Mouse (Mus musculus) liver, embryonic 16.5 days (tissue): Measurements from ENCODE around the gene Adgrl2. TPM values are rescaled to one million over a fixed set of nuclear protein-coding genes. Genes with fewer than 3 reads are reported as not detected.
A peak's percentile ranks its signal among the peaks of the same experiment; 100 is the strongest.

Experiments used
- ATAC-seq: fragments of 200-750 bp; cut with Nextera tagmentation; 2 replicates; pipeline ENCODE4 v1.8.0; 2017; ENCODE audit warnings: low read depth, mild to moderate bottlenecking, moderate number of reproducible peaks, moderate library complexity
- H3K27ac ChIP-seq: fragments of 300-500 bp; sonication (generic); 2 replicates; pipeline ENCODE4 v1.5.1; 2014; ENCODE audit warnings: mild to moderate bottlenecking, low read length
- H3K27me3 ChIP-seq: fragments of 300-500 bp; sonication (generic); 2 replicates; pipeline ENCODE4 v1.6.1; 2014; ENCODE audit warnings: low read depth, low read length, mixed read lengths; ENCODE audit not compliant: control insufficient read depth, insufficient read depth
- H3K36me3 ChIP-seq: fragments of 300-500 bp; sonication (generic); 2 replicates; pipeline ENCODE4 v1.6.1; 2014; ENCODE audit warnings: mild to moderate bottlenecking; ENCODE audit not compliant: control insufficient read depth, insufficient read depth
- H3K4me1 ChIP-seq: fragments of 300-500 bp; sonication (generic); 2 replicates; pipeline ENCODE4 v1.6.1; 2014; ENCODE audit warnings: low read depth, low read length, mixed read lengths; ENCODE audit not compliant: control insufficient read depth
- H3K4me2 ChIP-seq: fragments of 300-500 bp; sonication (generic); 2 replicates; pipeline ENCODE4 v1.6.1; 2014; ENCODE audit warnings: low read depth, low read length, mixed read lengths
- H3K4me3 ChIP-seq: fragments of 300-500 bp; sonication (generic); 2 replicates; pipeline ENCODE4 v1.5.1; 2014; ENCODE audit warnings: low read depth, mild to moderate bottlenecking, low read length
- H3K9ac ChIP-seq: fragments of 300-500 bp; sonication (generic); 2 replicates; pipeline ENCODE4 v1.6.1; 2014; ENCODE audit warnings: low read depth, low read length
- H3K9me3 ChIP-seq: fragments of 300-500 bp; sonication (generic); replicated peaks from 2 replicates; pipeline ENCODE4 v1.6.1; 2016; ENCODE audit warnings: low read length; ENCODE audit not compliant: control insufficient read depth
- WGBS: fragments of 180-500 bp; shearing (Covaris S2); extraction: QIAGEN DNeasy Blood & Tissue Kit; methylation state at CpG from one replicate; pipeline ENCODE4 v1.1.7; 2014; ENCODE audit not compliant: insufficient replicate concordance; 5-methylcytosine and 5-hydroxymethylcytosine counted together
- polyA plus RNA-seq: library from polyadenylated mRNA; unstranded; fragments of >200 nt; fragmentation: Nextera tagmentation; extraction: Ambion mirVana; gene quantifications from 2 replicates; pipeline ENCODE4 v1.2.1, GENCODE M21; 2015

The Adgrl2 gene
- polyA plus RNA-seq, 1 experiment from 2014 or later, result 4.2 TPM

DNA sequence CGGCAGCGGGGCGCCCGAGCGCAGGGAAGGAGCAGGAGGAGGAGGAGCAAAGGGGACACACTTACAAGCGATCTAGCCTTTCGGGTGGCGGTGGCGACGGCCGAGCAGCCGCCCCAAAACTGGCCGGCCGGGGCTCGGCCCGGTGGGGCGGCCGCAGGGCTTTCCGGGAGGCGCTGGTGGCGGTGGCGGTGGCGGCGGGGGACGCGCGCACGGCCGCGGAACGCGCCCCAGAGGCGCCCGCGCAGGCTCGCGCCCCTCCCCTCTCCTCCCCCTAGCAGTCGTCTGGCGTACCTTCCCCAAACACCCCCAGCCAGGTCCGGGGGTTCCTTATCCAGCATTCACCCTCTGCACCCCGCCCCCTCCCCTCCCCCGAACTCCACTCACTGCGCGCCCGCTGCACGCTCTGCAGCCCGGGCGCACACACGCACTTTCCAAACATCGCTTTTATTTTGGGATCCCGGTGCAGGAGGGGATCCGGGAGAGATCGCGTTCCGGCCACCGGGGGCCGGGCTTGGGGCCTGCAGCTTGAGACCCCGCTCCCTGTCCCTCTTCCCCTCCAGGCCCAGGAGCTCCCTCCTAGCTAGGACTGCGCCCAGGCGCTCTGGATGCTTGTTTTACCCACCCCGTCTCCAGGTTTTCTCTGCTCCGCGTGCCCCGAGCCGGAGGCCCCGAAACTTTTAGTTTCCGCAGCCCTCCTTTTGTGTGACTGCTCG lies 381 bp downstream of the Adgrl2 start:
- no peaks in the 10 kb centered on the region for H3K4me1 ChIP-seq
- H3K36me3 ChIP-seq, result no peaks in the 10 kb centered on the region
- H3K9ac ChIP-seq, result peak overlapping the region; percentile 52
- peak overlapping the region; percentile 69 for H3K4me2 ChIP-seq
- H3K27ac ChIP-seq, result peak overlapping the region; percentile 79
- peak; percentile 60 for ATAC-seq
- WGBS, result under 1% methylated on average over 55 of the region's 68 CpGs
- H3K27me3 ChIP-seq, result peaks cover 53% of the 10 kb centered on the region
- H3K4me3 ChIP-seq, result peak overlapping the region; percentile 67
- H3K9me3 ChIP-seq, result no peaks in the 10 kb centered on the region

DNA sequence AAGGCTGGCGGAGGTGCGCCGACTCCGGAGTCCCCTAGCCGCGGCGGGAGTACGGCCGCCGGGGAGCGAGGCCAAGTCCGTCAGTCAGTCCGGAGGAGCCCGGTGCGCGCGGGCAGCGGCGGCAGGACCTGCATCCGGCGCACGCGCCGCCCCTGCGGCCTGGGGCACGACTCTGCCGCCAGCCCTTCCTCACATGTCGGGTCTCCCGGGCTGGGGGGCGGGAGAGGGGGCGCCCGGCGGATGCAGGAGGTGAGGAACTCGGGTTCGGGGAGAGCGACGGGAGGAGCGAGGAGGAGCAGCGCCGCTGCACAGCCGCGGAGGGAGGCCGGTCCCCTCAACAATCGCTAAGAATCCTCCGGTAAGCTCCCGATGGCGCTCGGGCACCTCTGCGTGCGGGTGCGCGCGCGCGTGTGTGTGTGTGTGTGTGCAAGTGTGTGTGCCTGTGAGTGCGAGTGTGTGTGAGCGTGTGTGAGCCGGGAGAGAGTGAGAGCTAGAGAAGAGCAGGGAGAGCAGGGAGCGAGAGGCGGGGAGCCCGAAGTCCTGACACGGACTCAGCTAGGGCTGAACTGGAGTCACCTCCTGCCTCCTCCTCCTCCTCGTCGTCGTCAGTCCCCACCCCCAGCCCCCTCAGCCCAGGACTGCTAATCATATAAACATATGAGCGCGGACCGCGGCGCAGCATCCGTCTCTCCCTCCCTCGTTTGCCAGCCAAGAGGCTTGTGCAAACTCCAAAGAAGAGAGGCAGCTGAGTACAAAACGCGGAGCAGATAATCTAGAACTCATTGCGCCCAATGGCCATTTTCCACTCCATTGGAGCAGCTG lies 1.1 kb downstream of the Adgrl2 start:
- under 1% methylated on average over 65 of the region's 75 CpGs for WGBS
- Histone ChIP-seq H3K27ac (peak overlapping the region; percentile 79), H3K4me1 (no peaks in the 10 kb centered on the region), H3K36me3 (no peaks in the 10 kb centered on the region), H3K9ac (peak overlapping the region; percentile 55), H3K9me3 (no peaks in the 10 kb centered on the region), H3K27me3 (peaks cover 53% of the 10 kb centered on the region), H3K4me3 (peak overlapping the region; percentile 67), H3K4me2 (peak overlapping the region; percentile 69)
- ATAC-seq, result peak; percentile 77

- Histone ChIP-seq H3K9me3 (no peaks in the 10 kb centered on the region), H3K27ac (peak overlapping the region; percentile 79), H3K9ac (peak overlapping the region; percentile 55), H3K36me3 (no peaks in the 10 kb centered on the region), H3K4me2 (peak overlapping the region; percentile 69), H3K27me3 (peaks cover 53% of the 10 kb centered on the region), H3K4me1 (no peaks in the 10 kb centered on the region), H3K4me3 (peak overlapping the region; percentile 67)
- under 1% methylated on average over 80 of the region's 84 CpGs for WGBS
- no peak; the same call in 1 of the 2 replicates for ATAC-seq
Measured at GRCm38 (mm10) chr3:148988293-148988995, 1.9 kb downstream of the Adgrl2 start.

DNA sequence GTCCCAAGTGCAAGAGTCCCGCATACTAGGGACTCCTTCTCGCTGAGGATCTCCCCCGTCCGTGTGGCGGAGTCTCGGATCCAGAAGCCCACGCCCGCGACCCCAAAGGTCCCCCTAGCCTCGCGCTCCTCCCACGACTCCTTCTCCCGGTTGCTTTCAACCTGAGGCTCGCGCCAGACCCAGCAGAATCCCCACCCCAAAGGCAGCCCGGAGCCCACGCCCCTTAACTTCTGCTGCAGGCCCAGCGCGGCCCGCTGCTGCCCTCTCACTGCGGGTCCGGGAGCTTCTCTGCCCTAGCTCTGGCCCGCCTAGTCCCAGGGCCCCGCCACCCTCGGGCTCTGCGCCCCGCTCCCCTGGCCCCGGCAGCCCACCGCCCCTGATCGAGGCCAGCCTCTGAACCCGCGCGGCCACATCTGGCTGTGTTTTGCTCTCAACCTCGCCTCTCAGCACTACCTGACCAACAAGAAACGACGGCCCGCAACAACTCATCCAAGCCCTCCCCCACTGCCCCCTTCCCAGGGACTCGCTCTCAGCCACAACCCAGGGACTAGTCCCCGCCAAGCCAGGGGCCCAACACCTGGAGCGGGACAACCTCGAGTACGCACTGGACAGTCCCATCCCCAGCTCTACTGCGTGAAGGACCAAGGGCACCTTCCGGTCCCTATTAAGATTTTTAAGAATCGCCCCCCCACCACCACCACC lies 2.6 kb downstream of the Adgrl2 start:
- Histone ChIP-seq H3K4me3 (peak overlapping the region; percentile 67), H3K36me3 (no peaks in the 10 kb centered on the region), H3K9ac (peak overlapping the region; percentile 55), H3K9me3 (no peaks in the 10 kb centered on the region), H3K27ac (no peak overlapping the region), H3K27me3 (peaks cover 53% of the 10 kb centered on the region), H3K4me2 (peak overlapping the region; percentile 69), H3K4me1 (no peaks in the 10 kb centered on the region)
- WGBS, result under 1% methylated on average over 44 of the region's 45 CpGs
- peak; percentile 56 for ATAC-seq

- Histone ChIP-seq H3K4me2 (peak overlapping the region; percentile 69), H3K4me1 (no peaks in the 10 kb centered on the region), H3K36me3 (no peaks in the 10 kb centered on the region), H3K27ac (no peak overlapping the region), H3K9me3 (no peaks in the 10 kb centered on the region), H3K9ac (peak overlapping the region; percentile 25; the same call in 1 of the 2 replicates), H3K27me3 (peaks cover 50% of the 10 kb centered on the region), H3K4me3 (peak overlapping the region; percentile 67)
- WGBS, result 1% methylated on average over 26 of the region's 27 CpGs
- no peak for ATAC-seq
Measured at GRCm38 (mm10) chr3:148986894-148987590, 3.3 kb downstream of the Adgrl2 start.

GRCm38 (mm10) chr3:148986296-148986893 lies 4.0 kb downstream of the Adgrl2 start:
- H3K36me3 ChIP-seq, result no peaks in the 10 kb centered on the region
- H3K4me2 ChIP-seq, result peak overlapping the region; percentile 69
- H3K9ac ChIP-seq, result no peak overlapping the region
- H3K9me3 ChIP-seq, result no peaks in the 10 kb centered on the region
- no peak overlapping the region for H3K27ac ChIP-seq
- peaks cover 50% of the 10 kb centered on the region for H3K27me3 ChIP-seq
- WGBS, result 10% methylated on average over 17 of the region's 17 CpGs
- no peak for ATAC-seq
- H3K4me3 ChIP-seq, result peak overlapping the region; percentile 67
- H3K4me1 ChIP-seq, result no peaks in the 10 kb centered on the region

DNA sequence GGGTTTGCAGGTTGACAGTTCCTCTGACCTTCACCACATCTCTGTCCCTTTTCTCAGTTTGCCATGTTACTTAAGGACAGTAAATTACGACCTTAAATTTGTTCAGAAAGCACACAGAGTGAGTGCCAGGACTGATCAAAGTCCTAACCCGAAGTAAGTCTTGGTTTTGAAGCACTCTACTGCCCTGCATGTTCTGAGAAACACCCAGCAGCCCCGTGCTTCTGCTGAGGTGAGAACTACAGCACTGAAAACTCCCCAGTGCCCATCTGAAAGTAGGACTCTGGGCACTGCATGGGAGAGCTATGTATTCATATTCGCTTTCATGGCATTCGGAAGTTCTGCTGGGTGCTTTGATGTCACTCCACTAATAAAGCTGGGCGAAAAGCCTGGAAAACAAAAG lies 6.0 kb downstream of the Adgrl2 start:
- WGBS, result 52% methylated on average over 6 of the region's 6 CpGs
- Histone ChIP-seq H3K4me2 (no peak overlapping the region), H3K4me3 (no peak overlapping the region), H3K27me3 (peaks cover 32% of the 10 kb centered on the region), H3K36me3 (no peaks in the 10 kb centered on the region), H3K9me3 (no peaks in the 10 kb centered on the region), H3K27ac (no peak overlapping the region), H3K4me1 (no peaks in the 10 kb centered on the region), H3K9ac (no peak overlapping the region)
- no peak for ATAC-seq

- no peaks in the 10 kb centered on the region for H3K36me3 ChIP-seq
- no peaks in the 10 kb centered on the region for H3K9me3 ChIP-seq
- H3K4me1 ChIP-seq, result no peaks in the 10 kb centered on the region
- peaks cover 12% of the 10 kb centered on the region for H3K27me3 ChIP-seq
- no peak overlapping the region for H3K9ac ChIP-seq
- 36% methylated on average over 4 of the region's 4 CpGs for WGBS
- ATAC-seq, result no peak
- no peak overlapping the region for H3K27ac ChIP-seq
- no peak overlapping the region for H3K4me2 ChIP-seq
- no peak overlapping the region for H3K4me3 ChIP-seq
Measured at GRCm38 (mm10) chr3:148982370-148982769, 8.0 kb downstream of the Adgrl2 start.
